Mouse (Mus musculus): ENCODE results near the gene Klf16.

The Klf16 gene

DNA sequence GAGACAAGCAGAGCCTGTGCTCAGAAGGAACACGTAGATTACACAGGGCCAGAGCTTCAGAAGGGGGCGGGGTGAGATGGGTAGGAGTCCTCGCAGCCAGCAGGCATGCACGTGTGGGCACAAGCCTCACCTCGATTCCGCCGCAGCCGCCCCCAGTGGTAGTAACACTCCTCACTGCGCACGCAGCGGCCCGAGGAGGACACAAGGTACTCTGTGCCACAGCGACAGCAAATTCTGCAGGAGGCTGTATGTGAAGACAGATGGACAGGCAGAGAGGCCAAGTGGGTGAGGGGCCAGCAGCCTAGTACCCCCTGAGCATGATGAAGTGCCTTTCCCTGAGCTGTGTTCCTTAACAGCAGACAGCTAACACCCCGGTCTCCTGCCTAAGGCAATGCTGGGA lies 33.2 kb downstream of the Klf16 start:
- DNase-seq (ENCODE audit: low read depth, low spot score) = no peak

DNA sequence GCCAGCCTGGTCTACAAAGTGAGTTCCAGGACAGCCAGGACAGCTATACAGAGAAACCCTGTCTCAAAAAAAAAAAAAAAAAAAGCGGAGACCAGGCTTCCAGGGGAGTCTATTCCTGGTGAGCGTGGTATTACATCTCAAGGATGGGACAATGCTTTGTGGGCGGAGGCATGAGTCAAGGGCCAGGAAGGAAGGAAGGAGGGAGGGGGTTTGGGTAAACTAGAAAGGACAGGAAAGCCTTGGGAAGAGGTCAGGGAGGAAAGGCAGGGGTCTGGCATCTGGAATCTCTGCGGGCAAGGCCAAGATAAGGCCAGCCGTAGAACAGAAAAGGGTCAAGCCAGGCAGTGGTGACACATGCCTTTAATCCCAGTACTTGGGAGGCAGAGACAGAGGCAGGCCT lies 37.6 kb downstream of the Klf16 start:
- no peak for DNase-seq (ENCODE audit: low read depth, low spot score)

DNA sequence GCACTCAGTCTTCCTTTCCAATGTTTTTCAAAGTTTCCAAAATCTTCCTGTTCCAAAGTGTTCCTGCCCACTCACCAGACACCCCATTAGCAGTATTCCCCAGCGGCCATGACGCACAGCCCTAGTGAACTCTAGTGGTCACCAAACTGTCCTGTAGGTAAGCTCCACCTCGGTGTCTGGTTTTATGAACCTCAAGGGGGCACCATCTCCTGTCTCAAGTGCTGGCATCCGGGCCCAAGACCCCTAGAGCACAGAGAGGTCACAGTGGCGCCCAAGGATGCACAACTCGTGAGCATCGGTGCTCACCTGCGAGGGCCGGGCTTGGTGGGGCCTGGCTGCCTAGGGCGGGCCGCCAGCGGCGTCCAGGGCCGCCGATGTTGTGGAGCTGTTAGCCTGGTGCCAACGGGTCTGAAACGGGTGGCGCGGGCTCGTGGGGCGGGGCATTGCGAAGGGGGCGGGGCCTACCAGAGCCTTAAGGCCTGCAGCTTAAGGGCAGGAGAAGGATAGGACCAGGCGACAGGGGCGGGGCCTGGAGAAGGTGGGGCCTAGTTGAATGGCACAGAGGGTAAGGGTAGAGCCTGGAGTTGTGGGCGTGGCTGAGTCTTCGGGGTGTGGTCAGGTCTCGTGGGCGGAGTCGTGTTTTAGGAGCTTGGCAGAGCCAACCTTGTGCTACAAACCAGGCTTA lies 38.3 kb downstream of the Klf16 start, which contains the start of gene Atp8b3:
Gene Atp8b3, minus strand, starts transcription at position 415 of the 685 bp plus-strand sequence.
- peak; percentile 99 for DNase-seq (ENCODE audit: low read depth, low spot score)

DNA sequence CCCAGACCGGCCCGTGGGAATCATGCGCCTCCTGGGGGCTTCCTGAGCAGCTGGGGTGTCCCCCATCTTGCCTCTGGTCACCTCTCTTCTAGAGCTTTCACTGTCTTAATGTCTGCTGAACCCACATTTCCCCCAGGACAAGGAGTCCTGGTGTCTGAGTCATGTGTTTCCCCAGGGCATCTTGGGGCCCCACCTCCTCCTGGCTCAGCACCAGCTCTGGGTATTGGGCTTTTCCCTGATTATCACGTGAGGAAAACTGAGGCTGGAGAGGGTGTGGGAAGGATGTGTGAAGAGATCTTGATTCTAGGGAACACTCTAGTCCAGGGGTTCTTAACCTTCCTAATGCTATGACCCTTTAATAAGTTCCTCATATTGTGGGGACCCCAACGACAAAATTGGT lies 38.9 kb downstream of the Klf16 start:
- no peak for DNase-seq (ENCODE audit: low read depth, low spot score)

DNA sequence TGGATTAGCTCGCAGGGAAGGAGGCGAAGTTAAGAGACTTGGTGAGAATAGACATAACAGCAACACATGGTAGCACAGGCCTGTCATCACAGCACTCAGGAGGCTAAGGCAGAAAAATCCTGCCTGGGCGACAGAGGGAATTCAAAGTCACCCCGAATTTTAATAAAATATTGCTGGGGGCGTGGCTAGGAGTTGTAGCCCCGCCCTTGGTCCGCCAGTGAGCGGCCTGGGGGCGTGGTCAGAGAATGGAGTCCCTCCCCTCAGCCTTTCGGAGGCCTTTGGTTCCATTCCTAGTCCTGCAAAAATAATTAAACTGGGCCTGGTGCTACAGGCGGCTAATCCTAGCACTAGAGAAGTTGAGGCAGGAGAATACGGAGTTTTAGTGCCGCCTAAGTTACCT lies 41.4 kb downstream of the Klf16 start:
- DNase-seq (ENCODE audit: low read depth, low spot score) = peak; percentile 65

DNA sequence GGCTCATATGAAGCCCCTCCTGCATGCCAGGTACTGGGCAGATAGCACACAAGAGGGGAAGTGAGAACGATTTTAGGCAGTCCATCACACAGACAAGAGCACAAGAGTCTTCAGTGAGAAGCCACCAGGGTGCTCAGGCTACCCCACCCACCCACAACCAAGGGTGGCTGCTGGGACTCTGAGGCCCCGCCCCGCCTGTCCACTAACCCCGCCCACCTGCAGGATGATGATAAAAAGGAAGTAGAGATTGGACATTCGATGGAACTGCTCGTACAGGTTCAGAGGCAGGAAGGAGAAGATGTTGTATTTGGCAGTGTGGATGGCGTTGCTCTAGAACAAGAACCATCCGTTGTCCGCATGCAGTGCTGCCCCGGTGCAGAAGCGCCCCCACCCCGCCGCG lies 42.0 kb downstream of the Klf16 start:
- DNase-seq (ENCODE audit: low read depth, low spot score) = peak; percentile 45

DNA sequence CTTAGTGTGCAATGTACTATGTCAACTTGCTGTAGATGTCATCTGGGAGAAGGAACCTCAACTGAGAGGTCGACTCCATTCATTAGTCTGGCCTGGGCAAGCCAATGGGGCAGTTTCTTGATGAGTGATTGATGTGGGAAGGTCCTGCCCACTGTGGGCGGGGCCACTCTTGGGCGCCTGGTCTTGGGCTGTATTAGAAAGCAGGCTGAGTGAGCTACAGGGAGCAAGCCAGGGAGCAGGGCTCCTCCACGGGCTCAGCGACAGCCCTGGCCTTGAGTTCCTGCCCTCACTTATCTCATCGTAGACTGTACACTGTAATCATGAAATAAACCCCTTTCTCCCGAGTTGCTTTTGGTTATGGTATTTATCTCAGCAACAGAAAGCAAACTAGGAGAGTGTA lies 43.4 kb downstream of the Klf16 start:
- DNase-seq (ENCODE audit: low read depth, low spot score) = peak; percentile 70

DNA sequence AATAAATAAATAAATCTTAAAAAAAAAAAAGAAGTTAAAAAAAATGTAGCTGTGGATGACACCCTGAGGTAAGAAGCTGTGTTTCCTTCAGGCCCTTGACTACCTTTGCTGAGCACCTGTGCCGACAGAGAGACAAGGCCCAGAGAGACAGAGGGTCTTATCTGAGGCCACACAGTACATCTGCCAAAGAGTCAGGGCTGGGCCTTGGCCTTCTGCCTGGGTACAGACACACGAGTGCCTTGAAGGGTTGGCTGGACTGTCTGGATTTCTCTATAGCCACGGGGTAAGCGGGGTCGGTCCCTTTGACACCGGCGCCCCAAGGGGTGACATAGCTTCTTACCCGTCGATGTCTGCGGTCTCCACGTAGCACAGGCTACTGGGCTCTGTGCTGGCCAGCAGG lies 44.3 kb downstream of the Klf16 start:
- DNase-seq (ENCODE audit: low read depth, low spot score) = no peak

DNA sequence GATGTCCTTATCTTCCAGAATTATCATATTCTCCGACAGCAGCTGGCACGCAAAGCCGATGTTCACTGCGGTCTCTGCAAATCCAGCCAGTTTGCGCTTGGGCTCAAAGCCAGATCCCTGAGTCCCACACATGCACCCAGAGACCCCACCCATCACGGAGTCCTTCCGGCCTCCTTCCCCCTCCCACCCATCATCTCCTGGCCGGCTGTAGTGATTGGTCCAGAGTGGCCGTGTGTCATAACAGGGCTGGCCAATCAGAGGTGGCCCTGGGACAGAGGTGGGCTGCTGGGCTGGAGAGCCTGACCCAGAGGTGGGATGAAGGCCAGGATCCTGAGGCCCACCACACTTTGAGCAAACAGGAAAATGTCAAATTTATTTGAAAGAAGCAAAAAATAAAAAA lies 50.9 kb downstream of the Klf16 start:
- DNase-seq (ENCODE audit: low read depth, low spot score) = peak; percentile 72

DNA sequence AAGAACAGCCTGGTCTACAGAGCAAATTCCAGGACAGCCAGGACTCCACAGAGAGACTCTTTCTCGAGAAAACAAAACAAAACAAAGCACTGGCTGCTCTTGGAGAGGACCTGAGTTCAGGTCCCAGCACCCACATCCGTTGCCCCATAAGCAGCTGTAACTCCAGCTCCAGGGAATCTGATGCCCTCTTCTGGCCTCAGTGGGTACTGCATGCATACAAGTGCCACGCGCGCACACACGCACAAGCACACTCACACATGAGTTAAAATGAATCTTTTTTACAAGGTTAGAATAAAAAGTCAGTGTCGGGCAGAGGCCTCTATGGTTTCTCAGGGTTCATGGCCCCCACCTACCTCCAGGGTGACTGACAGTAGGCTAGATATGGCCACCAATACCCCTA lies 53.8 kb downstream of the Klf16 start:
- DNase-seq (ENCODE audit: low read depth, low spot score) = peak; percentile 52

DNA sequence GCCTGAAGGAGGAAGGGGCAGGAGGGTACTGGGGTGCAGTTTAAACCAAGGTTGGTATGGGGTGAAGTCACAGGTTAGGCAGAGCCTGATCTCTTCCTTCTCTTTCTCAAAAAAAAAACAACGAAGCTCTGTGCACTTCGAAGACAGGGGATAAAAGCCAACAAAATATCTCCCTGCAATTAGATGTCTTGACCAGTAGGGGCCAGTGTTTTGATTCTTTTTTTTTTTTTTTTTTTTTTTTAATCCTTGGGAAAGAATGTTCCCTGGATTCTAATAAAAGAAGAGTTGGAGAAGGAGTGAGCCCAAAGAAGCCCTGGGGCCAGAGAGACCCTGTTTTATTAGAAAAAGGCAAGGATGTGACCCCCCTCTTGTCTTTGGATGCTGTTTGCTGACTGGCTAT lies 57.8 kb downstream of the Klf16 start:
- no peak for DNase-seq (ENCODE audit: low read depth, low spot score)

Measured in ES-CJ7 (cell line).